20 mouse cellular contexts compared by ENCODE assay signal in the genomic region with DNA sequence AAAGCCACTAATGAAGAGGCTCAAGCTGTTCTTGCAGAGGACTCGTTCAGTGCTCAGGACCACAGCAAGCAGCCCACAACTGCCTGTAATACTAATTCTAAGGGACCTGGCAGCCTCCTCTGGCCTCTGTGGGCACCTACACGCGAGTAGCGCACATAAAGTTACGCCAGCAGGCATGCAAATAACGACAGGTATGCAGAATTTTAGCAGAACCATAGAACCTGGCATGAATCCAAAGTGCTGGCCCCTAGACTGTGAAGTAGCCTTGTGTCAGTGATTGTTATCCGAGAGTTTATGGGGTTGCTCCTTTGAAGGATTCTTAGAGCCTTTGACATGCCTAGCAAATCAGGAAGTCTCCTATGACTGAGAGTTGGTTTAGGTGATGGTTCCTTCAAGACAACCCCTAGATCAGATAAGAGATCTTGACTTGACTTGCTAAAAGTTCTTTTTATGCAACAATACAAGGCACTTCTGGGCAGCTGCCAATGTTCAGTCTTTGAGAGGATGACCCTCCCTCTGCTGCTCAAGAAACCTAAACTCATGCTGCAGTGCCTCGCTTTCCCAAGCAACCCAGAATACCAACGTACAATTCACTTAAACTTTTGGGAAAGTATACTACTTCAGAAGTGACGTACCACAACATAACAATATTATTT. TPM values are rescaled to one million over a fixed set of nuclear protein-coding genes. Genes with fewer than 3 reads are reported as not detected.
DNase-seq lines count a peak whose midpoint lies in the region; ATAC-seq and TF ChIP-seq lines count a peak whose summit lies in the region.
"Had no signal": no experiment of that assay in that cellular context is flagged by ENCODE, and none has a peak within 500 bp of the region (broad histone marks: within the 10 kb centered on the region; RNA-seq: fewer than 3 reads in every experiment).

No protein-coding gene starts in this region.

- no peak overlapping the region for H3K4me3 ChIP-seq in embryonic facial prominence, embryonic 14.5 days (ENCODE audit: low read depth, low read length)
- no peak overlapping the region for H3K4me3 ChIP-seq in embryonic facial prominence, embryonic 10.5 days
- no peak overlapping the region for H3K4me3 ChIP-seq in lung, embryonic 16.5 days (ENCODE audit: low read length)
- H3K4me3 ChIP-seq in liver, embryonic 11.5 days (ENCODE audit: low read depth, low read length) = no peak overlapping the region
- H3K4me3 ChIP-seq: embryonic facial prominence, embryonic 13.5 days; erythroblast, embryonic 14.5 days; forebrain, embryonic 10.5 days; heart, embryonic 12.5 days; hindbrain, embryonic 15.5 days had no signal

- H3K9ac ChIP-seq in embryonic facial prominence, embryonic 14.5 days (ENCODE audit: low read depth, low read length) = no peak overlapping the region
- H3K9ac ChIP-seq in lung, embryonic 16.5 days (ENCODE audit: low read length) = no peak overlapping the region
- H3K9ac ChIP-seq in liver, embryonic 11.5 days (ENCODE audit: low read depth, low read length) = no peak overlapping the region
- H3K9ac ChIP-seq: embryonic facial prominence, embryonic 13.5 days; heart, embryonic 12.5 days; hindbrain, embryonic 15.5 days had no signal

- H3K27me3 ChIP-seq in embryonic facial prominence, embryonic 14.5 days (replicated peaks; ENCODE audit: control insufficient read depth, insufficient read depth, low read length) = no peaks in the 10 kb centered on the region
- H3K27me3 ChIP-seq in embryonic facial prominence, embryonic 10.5 days (replicated peaks; ENCODE audit: low read depth, poor library complexity, severe bottlenecking) = no peaks in the 10 kb centered on the region
- no peaks in the 10 kb centered on the region for H3K27me3 ChIP-seq in lung, embryonic 16.5 days (ENCODE audit: control insufficient read depth, insufficient read depth, low read depth, low read length)
- H3K27me3 ChIP-seq in liver, embryonic 11.5 days (replicated peaks; ENCODE audit: control insufficient read depth, insufficient read depth, low read length) = no peaks in the 10 kb centered on the region
- H3K27me3 ChIP-seq: embryonic facial prominence, embryonic 13.5 days; heart, embryonic 12.5 days; hindbrain, embryonic 15.5 days had no signal

- TF ChIP-seq CTCF in brain, embryonic 14.5 days (IDR thresholded peaks at IDR 0.05; ENCODE audit: borderline replicate concordance, extremely low read depth, insufficient read depth, insufficient read length) = no peak

- H3K4me2 ChIP-seq in embryonic facial prominence, embryonic 14.5 days (ENCODE audit: low read depth, low read length) = no peak overlapping the region
- H3K4me2 ChIP-seq in lung, embryonic 16.5 days (ENCODE audit: low read depth, low read length) = no peak overlapping the region
- H3K4me2 ChIP-seq in liver, embryonic 11.5 days = no peak overlapping the region
- H3K4me2 ChIP-seq: embryonic facial prominence, embryonic 13.5 days; heart, embryonic 12.5 days; hindbrain, embryonic 15.5 days had no signal

- TF ChIP-seq POLR2A in brain, embryonic 14.5 days (IDR thresholded peaks at IDR 0.05; ENCODE audit: borderline replicate concordance, extremely low read depth, insufficient read depth, insufficient read length, poor library complexity, severe bottlenecking) = no peak

- H3K4me1 ChIP-seq in embryonic facial prominence, embryonic 14.5 days (ENCODE audit: control insufficient read depth, insufficient read depth, low read length) = no peaks in the 10 kb centered on the region
- no peaks in the 10 kb centered on the region for H3K4me1 ChIP-seq in embryonic facial prominence, embryonic 10.5 days
- peaks cover 10% of the 10 kb centered on the region for H3K4me1 ChIP-seq in lung, embryonic 16.5 days (replicated peaks; ENCODE audit: control insufficient read depth, insufficient read depth, low read length)
- H3K4me1 ChIP-seq in liver, embryonic 11.5 days (replicated peaks; ENCODE audit: control insufficient read depth, insufficient read depth, low read length) = no peaks in the 10 kb centered on the region
- H3K4me1 ChIP-seq: heart, embryonic 12.5 days; hindbrain, embryonic 15.5 days had no signal

- 82% methylated on average over 10 of the region's 10 CpGs for WGBS in embryonic facial prominence, embryonic 14.5 days
- 95% methylated on average over 10 of the region's 10 CpGs for WGBS in embryonic facial prominence, embryonic 10.5 days
- 67% methylated on average over 10 of the region's 10 CpGs for WGBS in lung, embryonic 16.5 days
- WGBS in liver, embryonic 11.5 days = 89% methylated on average over 10 of the region's 10 CpGs

- H3K27ac ChIP-seq in embryonic facial prominence, embryonic 14.5 days (replicated peaks; ENCODE audit: low read depth, low read length) = no peak overlapping the region
- no peak overlapping the region for H3K27ac ChIP-seq in embryonic facial prominence, embryonic 10.5 days (replicated peaks)
- no peak overlapping the region for H3K27ac ChIP-seq in lung, embryonic 16.5 days (ENCODE audit: low read length)
- no peak overlapping the region for H3K27ac ChIP-seq in liver, embryonic 11.5 days (ENCODE audit: low read depth, low read length)
- H3K27ac ChIP-seq: embryonic facial prominence, embryonic 13.5 days; forebrain, embryonic 10.5 days; hindbrain, embryonic 15.5 days had no signal

- DNase-seq in embryonic facial prominence, embryonic 14.5 days (ENCODE audit: low spot score) = peak; percentile 19
- no peak for DNase-seq in embryonic facial prominence, embryonic 10.5 days (ENCODE audit: low spot score)
- no peak for DNase-seq in lung, adult 18-20 months
- peak; percentile 17 for DNase-seq in brain, embryonic 14.5 days (ENCODE audit: low read depth)
- peak; percentile 22 for DNase-seq in lung, postnatal 36 days
- DNase-seq in liver, embryonic 11.5 days (ENCODE audit: low spot score) = no peak
- no peak for DNase-seq in cerebellum, adult 18-20 months
- DNase-seq: adrenal gland, adult 2 months; adrenal gland, postnatal 25 days; cerebellum, adult 11 months; cerebellum, adult 9-10 months; cerebellum, postnatal 25 days; gastrocnemius, postnatal 10 days; heart, postnatal 36 days had no signal

- peaks cover 20% of the 10 kb centered on the region for H3K36me3 ChIP-seq in embryonic facial prominence, embryonic 14.5 days (ENCODE audit: control insufficient read depth, insufficient read depth, low read length)
- H3K36me3 ChIP-seq in embryonic facial prominence, embryonic 10.5 days (replicated peaks) = peaks cover 57% of the 10 kb centered on the region
- H3K36me3 ChIP-seq in lung, embryonic 16.5 days (ENCODE audit: control insufficient read depth, insufficient read depth, low read length) = 0 out of 2 replicates have a peak, but pooled peaks cover 3% of the 10 kb centered on the region
- no peaks in the 10 kb centered on the region for H3K36me3 ChIP-seq in liver, embryonic 11.5 days (ENCODE audit: control insufficient read depth, insufficient read depth, low read length)

- ATAC-seq in embryonic facial prominence, embryonic 14.5 days (ENCODE audit: low read depth) = no peak
- ATAC-seq in lung, embryonic 16.5 days (ENCODE audit: low read depth) = peak; percentile 45; the same call in 1 of the 2 replicates
- ATAC-seq in liver, embryonic 11.5 days (replicated peaks; ENCODE audit: low FRiP score) = no peak

- no peaks in the 10 kb centered on the region for H3K9me3 ChIP-seq in embryonic facial prominence, embryonic 14.5 days (ENCODE audit: control insufficient read depth, low read length)
- H3K9me3 ChIP-seq in embryonic facial prominence, embryonic 10.5 days = no peaks in the 10 kb centered on the region
- H3K9me3 ChIP-seq in lung, embryonic 16.5 days (ENCODE audit: control insufficient read depth, low read length) = no peaks in the 10 kb centered on the region
- no peaks in the 10 kb centered on the region for H3K9me3 ChIP-seq in liver, embryonic 11.5 days (ENCODE audit: control insufficient read depth, low read length)
- H3K9me3 ChIP-seq: embryonic facial prominence, embryonic 13.5 days; forebrain, embryonic 10.5 days; heart, embryonic 12.5 days; hindbrain, embryonic 15.5 days had no signal

RNA-seq across cellular contexts. Expression of gene Dtnbp1, which starts 9.3 kb away (rescaled TPM):
- 55.6 and 59.3 TPM in 2 replicates for polyA plus RNA-seq in embryonic facial prominence, embryonic 14.5 days (2014; fragmentation: Nextera tagmentation; extraction: Ambion mirVana)
- polyA plus RNA-seq in embryonic facial prominence, embryonic 10.5 days (2016; fragmentation: Nextera tagmentation; extraction: Ambion mirVana) = 85.8 and 86.3 TPM in 2 replicates
- 63.5 and 68.6 TPM in 2 replicates for polyA plus RNA-seq in lung, embryonic 16.5 days (2015; fragmentation: Nextera tagmentation; extraction: Ambion mirVana)
- 120 and 138 TPM in 2 replicates for polyA plus RNA-seq in brain, embryonic 14.5 days (2012; rRNA removed)
- 41.5 and 42.3 TPM in 2 replicates for polyA plus RNA-seq in liver, embryonic 11.5 days (2014; fragmentation: Nextera tagmentation; extraction: Ambion mirVana)

Comparison
In these comparisons a context has a peak if more than half of its experiments do, and no peak if none do; other contexts are left out.
1. DNase-seq: peak in embryonic facial prominence, embryonic 14.5 days (single experiment), brain, embryonic 14.5 days (single experiment) and lung, postnatal 36 days (single experiment); none in embryonic facial prominence, embryonic 10.5 days (single experiment), lung, adult 18-20 months (0 of 2), liver, embryonic 11.5 days (single experiment) and cerebellum, adult 18-20 months (0 of 2).